Comparison of ENCODE assay signal across 24 mouse cellular contexts in the genomic region with DNA sequence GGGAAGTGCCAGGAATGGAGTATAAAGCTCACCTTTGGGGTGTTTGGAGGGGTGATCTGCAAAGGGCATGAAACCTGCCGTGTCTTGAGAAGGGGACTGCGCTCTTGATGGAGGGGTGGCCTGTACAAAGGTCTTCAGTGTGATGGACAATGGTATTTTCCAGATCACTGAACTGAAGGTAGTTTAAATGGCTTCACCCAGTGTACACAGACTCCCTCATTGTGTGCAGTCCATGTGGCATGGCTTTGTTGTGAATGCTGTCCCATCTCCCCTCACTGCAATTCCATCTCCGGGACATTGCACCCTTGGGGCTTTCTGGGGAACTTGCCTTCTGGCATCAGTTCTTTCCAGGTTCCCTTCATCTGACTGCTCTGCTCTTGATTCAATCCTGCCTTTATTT.
A peak's percentile ranks its signal among the peaks of the same experiment; 100 is the strongest.
DNase-seq lines count a peak whose midpoint lies in the region; ATAC-seq lines count a peak whose summit lies in the region.
"Had no signal": no experiment of that assay in that cellular context is flagged by ENCODE, and none has a peak within 500 bp of the region (broad histone marks: within the 10 kb centered on the region; RNA-seq: fewer than 3 reads in every experiment).

No protein-coding gene starts in this region.

- no peaks in the 10 kb centered on the region for H3K9me3 ChIP-seq in kidney, embryonic 15.5 days (replicated peaks)
- H3K9me3 ChIP-seq in megakaryocyte, embryonic 14.5 days = peaks cover 10% of the 10 kb centered on the region
- H3K9me3 ChIP-seq: embryonic facial prominence, embryonic 10.5 days; embryonic facial prominence, embryonic 12.5 days; forebrain, embryonic 13.5 days; forebrain, embryonic 15.5 days had no signal

- no peak overlapping the region for H3K9ac ChIP-seq in kidney, embryonic 15.5 days
- H3K9ac ChIP-seq: embryonic facial prominence, embryonic 12.5 days; forebrain, embryonic 13.5 days; forebrain, embryonic 15.5 days; forebrain, postnatal 0 days had no signal

- H3K4me3 ChIP-seq in kidney, embryonic 15.5 days (replicated peaks) = no peak overlapping the region
- peak overlapping the region; percentile 6 for H3K4me3 ChIP-seq in megakaryocyte, embryonic 14.5 days (replicated peaks)
- H3K4me3 ChIP-seq: embryonic facial prominence, embryonic 10.5 days; embryonic facial prominence, embryonic 12.5 days; forebrain, embryonic 13.5 days; forebrain, embryonic 15.5 days had no signal

- H3K36me3 ChIP-seq in kidney, embryonic 15.5 days = no peaks in the 10 kb centered on the region
- H3K36me3 ChIP-seq in megakaryocyte, embryonic 14.5 days (replicated peaks; ENCODE audit: low read length) = no peaks in the 10 kb centered on the region
- H3K36me3 ChIP-seq: embryonic facial prominence, embryonic 10.5 days; embryonic facial prominence, embryonic 12.5 days; forebrain, embryonic 15.5 days; G1E had no signal

- 59% methylated on average over 3 of the region's 3 CpGs for WGBS in kidney, embryonic 15.5 days

- no peak overlapping the region for H3K4me2 ChIP-seq in kidney, embryonic 15.5 days
- H3K4me2 ChIP-seq: embryonic facial prominence, embryonic 12.5 days; forebrain, embryonic 13.5 days; forebrain, embryonic 15.5 days had no signal

- ATAC-seq in kidney, embryonic 15.5 days (replicated peaks; ENCODE audit: low FRiP score) = peak; percentile 71
- ATAC-seq in megakaryocyte, adult 5-6 weeks (ENCODE audit: poor library complexity, severe bottlenecking) = no peak
- ATAC-seq: activated CD4-positive, CD25-positive, alpha-beta regulatory T cell, adult 4 months; CD4-positive, CD25-positive, alpha-beta regulatory T cell, adult 4 months; forebrain, embryonic 13.5 days; forebrain, embryonic 15.5 days; forebrain, postnatal 0 days; Patski had no signal

- H3K27ac ChIP-seq in kidney, embryonic 15.5 days = no peak overlapping the region
- H3K27ac ChIP-seq: embryonic facial prominence, embryonic 10.5 days; embryonic facial prominence, embryonic 12.5 days; forebrain, embryonic 13.5 days; forebrain, embryonic 15.5 days had no signal

- DNase-seq in adrenal gland, postnatal 10 days = peak; percentile 14
- DNase-seq in adrenal gland, adult 8-10 months = no peak
- DNase-seq in kidney, postnatal 14 days = no peak
- DNase-seq: adrenal gland, postnatal 14 days; adrenal gland, postnatal 36 days; B cell, adult 2 months; cerebellum, adult 11-12 months; cerebellum, adult 2 months; cerebellum, adult 9-10 months; cerebellum, postnatal 10 days; cerebellum, postnatal 25 days; forebrain, postnatal 0 days had no signal

- H3K27me3 ChIP-seq in kidney, embryonic 15.5 days = no peaks in the 10 kb centered on the region
- no peaks in the 10 kb centered on the region for H3K27me3 ChIP-seq in megakaryocyte, embryonic 14.5 days (replicated peaks)
- H3K27me3 ChIP-seq: CH12.LX; embryonic facial prominence, embryonic 12.5 days; forebrain, embryonic 13.5 days; forebrain, embryonic 15.5 days; Patski had no signal

- no peaks in the 10 kb centered on the region for H3K4me1 ChIP-seq in kidney, embryonic 15.5 days
- H3K4me1 ChIP-seq in megakaryocyte, embryonic 14.5 days = no peaks in the 10 kb centered on the region
- H3K4me1 ChIP-seq: embryonic facial prominence, embryonic 10.5 days; embryonic facial prominence, embryonic 12.5 days; forebrain, embryonic 13.5 days; forebrain, embryonic 15.5 days had no signal
